Mouse (Mus musculus) CH12.LX (cell line): Measurements from ENCODE around the gene Ddx39.

ENCODE experiments used
- BHLHE40 ChIP-seq: IDR thresholded peaks from 2 replicates; pipeline ENCODE4 v1.6.1; 2011; ENCODE audit warnings: mild to moderate bottlenecking, low read depth, low read length, improper control_type of control experiment
- CTCF ChIP-seq, 2 experiments: IDR thresholded peaks in 1 of 2; conservative IDR thresholded peaks in 1 of 2; 2 replicates each; pipeline ENCODE4 v1.5.1; 2011 to 2012; ENCODE audit warnings: low read depth in 2 of 2, low read length in 2 of 2, improper control_type of control experiment in 1 of 2, inconsistent platforms in 1 of 2, mild to moderate bottlenecking in 1 of 2, moderate library complexity in 1 of 2
- EP300 ChIP-seq: IDR thresholded peaks from 2 replicates; pipeline ENCODE4 v1.6.1; 2011; ENCODE audit warnings: low read length, improper control_type of control experiment
- IRF4 ChIP-seq: IDR thresholded peaks from 2 replicates; pipeline ENCODE4 v1.6.1; 2014; ENCODE audit warnings: low read depth, mild to moderate bottlenecking, inconsistent platforms, low read length, improper control_type of control experiment
- POLR2A ChIP-seq: IDR thresholded peaks from 2 replicates; pipeline ENCODE4 v1.6.1; 2011; ENCODE audit warnings: low read depth, mild to moderate bottlenecking, improper control_type of control experiment, low read length
- ZC3H11A ChIP-seq: IDR thresholded peaks from 2 replicates; pipeline ENCODE4 v1.6.1; 2012; ENCODE audit warnings: low read depth, mild to moderate bottlenecking, inconsistent platforms, low read length, improper control_type of control experiment

DNA sequence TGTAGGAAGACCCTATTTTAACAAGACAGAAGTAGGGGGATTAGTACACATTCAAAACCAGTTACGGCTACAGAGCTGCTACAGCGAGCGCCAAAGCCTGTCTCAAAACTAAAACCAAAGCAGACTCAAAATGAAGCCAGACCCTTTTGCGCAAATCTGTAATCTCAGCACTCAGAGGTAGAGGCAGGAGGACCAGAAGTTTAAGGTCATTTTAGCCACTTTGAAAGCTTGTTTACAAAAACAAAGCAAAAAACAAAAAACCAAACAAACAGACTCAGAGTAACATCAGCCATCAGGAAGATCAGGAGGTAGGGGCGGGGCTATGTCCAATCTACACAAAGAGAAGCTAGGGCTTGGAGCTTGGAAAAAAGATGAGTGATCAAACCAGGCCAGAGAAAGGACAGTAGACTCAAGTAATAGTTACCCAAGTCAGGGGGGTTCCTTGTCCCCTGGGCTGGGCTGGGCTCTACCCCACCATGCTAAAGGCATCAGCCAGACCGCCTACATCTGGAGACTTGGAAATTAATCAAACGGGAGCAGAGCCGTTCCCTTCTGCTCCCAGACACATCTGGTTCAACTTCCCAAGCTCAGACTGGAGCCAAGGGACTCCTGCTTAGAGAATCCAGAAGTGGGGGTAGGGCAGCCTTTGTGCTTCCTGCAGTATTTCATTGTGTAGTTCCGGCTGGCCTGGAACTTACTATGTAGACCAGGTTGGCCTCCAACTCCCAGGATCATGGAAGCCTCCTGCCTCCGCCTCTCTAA is 24.2 kb downstream of the Ddx39 start:
- TF ChIP-seq POLR2A (no peak), CTCF (conservative IDR thresholded peaks at IDR 0.05 in 1 of 2, IDR thresholded peaks at IDR 0.05 in 1 of 2; ENCODE audit: low read depth in 2 of 2, low read length in 2 of 2) (no peak), IRF4 (no peak), BHLHE40 (no peak), EP300 (no peak), ZC3H11A (no peak)
